Mouse (Mus musculus) layer of hippocampus, adult 2 months (tissue): Measurements from ENCODE around the gene Atl3. TPM values are rescaled to one million over a fixed set of nuclear protein-coding genes. Genes with fewer than 3 reads are reported as not detected.

Source experiments
- DNase-seq, 2 experiments: peaks; one replicate each; pipeline ENCODE4 v3.0.0; 2022; ENCODE audit warnings: low spot score in 2 of 2
- H3K27ac ChIP-seq: fragments of 200-600 bp; 2 replicates; pipeline ENCODE4 v1.8.1; 2022
- H3K4me3 ChIP-seq: fragments of 200-600 bp; 2 replicates; pipeline ENCODE4 v1.8.1; 2022; ENCODE audit warnings: mild to moderate bottlenecking
- CTCF ChIP-seq: fragments of 200-600 bp; conservative IDR thresholded peaks from 2 replicates; pipeline ENCODE4 v1.8.1; 2022; ENCODE audit warnings: antibody characterized with exemption, mild to moderate bottlenecking, moderate library complexity
- total RNA-seq, 2 experiments: library from RNA; stranded (reverse); gene quantifications; 2 replicates each; pipeline ENCODE4 v1.2.3; 2021

Gene Atl3
- total RNA-seq, 2 experiments from 2014 or later = 20.5 to 23.0 TPM

- Histone ChIP-seq H3K4me3 (no peak overlapping the region), H3K27ac (no peak overlapping the region)
- DNase-seq = no peak
- TF ChIP-seq CTCF = no peak
Observed at GRCm38 (mm10) chr19:7577710-7578109, 83.9 kb downstream of the Atl3 start.

GRCm38 (mm10) chr19:7581042-7581441 lies 87.2 kb downstream of the Atl3 start:
- Histone ChIP-seq H3K4me3 (no peak overlapping the region), H3K27ac (peak overlapping the region; percentile 76)
- TF ChIP-seq CTCF = no peak
- DNase-seq = no peak

GRCm38 (mm10) chr19:7583101-7583500 lies 89.3 kb downstream of the Atl3 start:
- no peak for TF ChIP-seq CTCF
- no peak for DNase-seq
- H3K4me3 ChIP-seq = no peak overlapping the region
- H3K27ac ChIP-seq = peak overlapping the region; percentile 81

- peak overlapping the region; percentile 81 for H3K27ac ChIP-seq
- TF ChIP-seq CTCF = no peak
- H3K4me3 ChIP-seq = no peak overlapping the region
- DNase-seq = no peak
Observed at GRCm38 (mm10) chr19:7583599-7583998, 89.8 kb downstream of the Atl3 start.

DNA sequence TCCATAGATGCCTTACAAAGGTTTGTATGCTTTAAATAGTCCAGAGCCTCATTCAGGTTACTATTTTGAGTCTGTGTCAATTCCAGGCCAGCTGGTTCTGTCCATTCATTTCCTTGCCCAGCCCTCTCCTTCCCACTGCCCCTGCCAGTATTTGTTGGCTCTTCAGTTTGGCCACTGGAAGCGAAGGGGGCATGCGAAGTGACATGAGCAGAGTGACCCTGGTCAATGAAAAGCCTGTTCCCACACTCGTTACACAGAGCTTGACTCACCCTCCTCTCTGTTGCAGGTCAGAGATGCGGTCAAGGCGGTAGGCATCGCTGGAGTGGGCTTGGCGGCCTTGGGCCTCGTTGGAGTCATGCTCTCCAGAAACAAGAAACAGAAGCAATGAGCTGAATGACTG lies 91.4 kb downstream of the Atl3 start:
- TF ChIP-seq CTCF = no peak
- DNase-seq = peak in 1 of 2 experiments; percentile 11
- H3K4me3 ChIP-seq = no peak overlapping the region
- H3K27ac ChIP-seq = peak overlapping the region; percentile 64

- no peak overlapping the region for H3K4me3 ChIP-seq
- DNase-seq = no peak
- no peak for TF ChIP-seq CTCF
- H3K27ac ChIP-seq = peak overlapping the region; percentile 64
Observed at GRCm38 (mm10) chr19:7585764-7586163, 91.9 kb downstream of the Atl3 start.

Other genes with a start within 250 kb of the Atl3 start
- gene Rcor2, start 226.7 kb upstream of the Atl3 start, total RNA-seq = 10 to 100 TPM; 17.0 to 18.2 TPM
- gene Mark2, start 152.2 kb upstream of the Atl3 start, total RNA-seq = 100 to 1,000 TPM; 119 to 127 TPM
- 10 to 100 TPM; 30.2 to 31.7 TPM for gene Spindoc, start 111.0 kb upstream of the Atl3 start, total RNA-seq
- gene 2700081O15Rik, start 76.4 kb upstream of the Atl3 start, total RNA-seq = 10 to 100 TPM; 45.7 to 47.4 TPM
- gene Rtn3, start 10.8 kb upstream of the Atl3 start, total RNA-seq = 100 to 1,000 TPM; 733 to 764 TPM
- 10 to 100 TPM; 29.8 to 34.2 TPM for gene Pla2g16, start 63.4 kb downstream of the Atl3 start, total RNA-seq
- gene Lgals12, start 113.2 kb downstream of the Atl3 start, total RNA-seq = under 1 TPM; 0.13 to 0.17 TPM
- gene Hrasls5, start 118.5 kb downstream of the Atl3 start, total RNA-seq = not detected
- gene Slc22a19, start 217.3 kb downstream of the Atl3 start, total RNA-seq = not detected